Mouse (Mus musculus) 416B (cell line): ENCODE measurements at regions not wholly inside any gene's neighbourhood (a gene's known extent, or its start where the extent isn't known, plus 50 kb on each side); places are given as distances from the start of the nearest gene placed in this dataset.
"Not testable (repeated sequence)": the region's sequence is repeated elsewhere in the genome, so short reads cannot be mapped to it uniquely, and the experiment has no call there.

Experiments used
- DNase-seq: peaks from one replicate; pipeline ENCODE4 v3.0.0; 2011; ENCODE audit warnings: low read depth

DNA sequence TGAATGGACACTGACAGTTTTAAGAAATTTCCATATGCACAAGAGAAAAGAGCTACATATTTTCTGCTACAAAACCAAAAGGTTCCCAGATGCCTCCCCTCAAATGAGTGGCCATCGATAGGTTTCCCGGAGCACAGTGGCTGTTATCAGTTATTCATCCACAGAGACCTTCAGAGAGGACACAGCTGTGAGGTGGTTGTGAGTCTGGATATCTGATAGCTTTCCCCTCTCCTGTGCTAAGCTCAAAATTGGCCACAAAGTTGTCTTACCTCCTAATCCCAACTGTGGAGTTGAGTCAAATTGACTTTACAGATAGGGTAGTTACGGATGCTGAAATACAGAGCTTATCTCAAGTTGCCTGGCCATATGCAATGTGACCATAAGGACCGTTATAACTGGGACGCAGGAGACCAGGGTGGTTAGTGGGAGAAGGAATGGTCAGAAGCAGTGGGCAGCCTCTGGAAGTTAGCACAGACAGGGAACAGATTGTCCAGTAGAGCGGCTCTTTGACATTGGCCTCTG is 93.3 kb upstream of the Zfp706 start:
- no peak for DNase-seq

DNA sequence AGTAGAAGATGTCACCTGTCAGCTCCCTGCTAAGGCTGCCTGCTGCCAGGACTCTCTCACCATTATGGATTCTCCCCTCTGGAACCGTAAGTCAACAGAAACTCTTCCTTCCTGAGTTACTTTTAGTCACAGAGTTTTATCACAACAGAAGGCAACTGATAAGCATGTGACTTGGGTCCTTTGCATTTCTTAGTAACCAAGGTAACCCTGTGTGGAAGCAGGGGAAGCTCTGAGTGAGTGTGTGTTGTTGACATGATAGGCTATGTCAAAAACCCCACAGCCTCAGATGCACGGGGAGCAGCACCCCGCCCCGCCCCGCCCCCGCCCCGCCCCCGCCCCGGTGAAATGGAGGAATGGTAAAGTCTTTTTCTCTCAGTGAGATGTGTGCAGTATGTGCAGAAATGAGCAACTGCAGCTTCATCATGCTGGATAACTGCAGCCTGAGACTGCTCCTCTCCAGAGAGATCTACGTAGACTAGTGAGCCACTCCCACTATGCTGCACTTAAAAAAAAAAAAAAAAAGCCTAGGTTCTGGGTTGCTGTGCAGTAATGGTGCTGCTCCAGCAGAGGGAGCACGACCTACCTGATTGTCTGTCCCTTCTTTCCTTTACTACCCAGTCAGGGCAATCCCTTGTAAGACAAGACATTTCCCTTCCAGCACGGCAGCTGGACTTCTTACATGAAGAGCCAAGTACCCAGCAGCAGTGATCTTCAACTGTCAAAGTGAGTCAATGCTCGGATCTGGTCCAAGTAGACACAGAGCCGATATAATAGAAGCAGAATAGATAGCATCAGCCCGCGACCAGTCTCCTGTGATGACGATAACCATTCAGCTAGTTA is 92.6 kb upstream of the Zfp706 start:
- peak; percentile 75 for DNase-seq

DNA sequence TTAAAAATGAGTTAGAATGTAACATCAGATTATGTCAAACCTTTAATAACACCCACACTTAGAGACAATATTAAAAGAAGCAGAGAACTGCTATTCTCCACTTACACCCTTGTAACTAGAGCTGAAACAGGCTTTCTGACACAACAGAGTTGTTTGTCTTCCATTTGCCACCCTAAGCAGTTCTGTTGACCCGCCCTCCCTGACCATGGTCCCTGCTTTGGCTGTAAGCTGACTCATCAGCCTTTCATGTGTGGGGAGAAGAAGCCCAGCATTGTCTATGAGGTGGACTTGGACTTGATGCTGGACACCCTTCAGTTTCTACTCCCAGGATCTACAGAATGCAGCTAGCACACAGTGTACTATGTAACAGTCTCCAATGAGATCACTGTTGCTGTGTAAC is 91.6 kb upstream of the Zfp706 start:
- DNase-seq: no peak

DNA sequence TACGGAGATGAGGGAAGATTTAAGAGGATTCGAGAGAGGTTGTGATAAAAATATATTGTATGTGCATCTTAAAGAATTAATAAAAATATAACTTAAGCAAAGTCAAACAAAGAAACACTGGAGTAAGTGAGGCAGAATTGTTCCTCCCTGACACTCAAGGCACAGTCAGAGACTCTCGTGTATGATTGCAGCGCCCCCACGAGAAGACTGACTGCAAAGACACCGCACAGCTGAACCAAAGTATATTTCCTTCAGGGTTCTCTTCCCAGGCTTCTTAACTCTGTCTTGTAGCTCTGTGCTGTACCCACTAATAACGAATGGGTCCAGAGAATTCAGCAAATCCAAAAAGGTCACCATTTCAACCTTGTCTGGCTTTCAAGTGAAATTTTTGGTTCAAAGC is 89.9 kb upstream of the Zfp706 start:
- no peak for DNase-seq

DNA sequence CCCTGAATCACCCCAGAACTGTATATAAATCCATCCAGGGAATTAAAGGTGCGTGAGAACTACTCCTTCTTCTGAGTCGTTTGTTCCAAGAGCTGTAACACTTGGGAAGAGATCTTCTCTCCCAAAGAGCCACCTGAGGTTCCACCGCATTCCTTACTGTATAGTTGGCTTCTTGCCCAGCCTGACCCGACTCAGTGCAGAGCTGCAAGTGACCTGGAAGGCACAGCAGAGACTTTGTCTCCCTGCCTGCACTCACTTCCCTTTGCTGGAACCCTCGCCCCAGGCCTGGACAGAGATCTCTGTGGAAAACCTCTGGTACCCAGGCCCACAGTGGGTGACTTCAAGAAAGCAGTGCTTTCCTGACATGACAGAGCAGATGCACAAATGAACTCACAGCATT is 83.6 kb upstream of the Zfp706 start:
- not testable (repeated sequence) for DNase-seq

DNA sequence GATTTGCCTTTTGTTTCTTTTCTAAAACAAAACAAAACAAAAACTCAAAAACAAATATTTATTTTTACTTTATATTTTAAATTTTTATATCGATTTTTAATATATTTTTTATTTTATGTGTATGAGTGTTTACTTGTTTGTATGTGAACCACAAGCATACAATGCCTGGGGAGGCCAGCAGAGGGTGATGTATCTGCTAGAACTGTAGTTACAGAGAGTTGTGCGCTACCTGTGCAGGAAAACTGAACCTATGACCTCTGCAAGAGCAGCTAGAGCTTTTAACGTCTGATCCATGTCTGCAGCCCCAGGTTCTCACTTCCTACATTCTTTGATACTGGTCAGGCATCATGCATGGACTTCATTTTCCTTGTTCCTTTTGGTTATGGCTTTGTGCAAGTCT is 76.2 kb upstream of the Zfp706 start:
- no peak for DNase-seq

DNA sequence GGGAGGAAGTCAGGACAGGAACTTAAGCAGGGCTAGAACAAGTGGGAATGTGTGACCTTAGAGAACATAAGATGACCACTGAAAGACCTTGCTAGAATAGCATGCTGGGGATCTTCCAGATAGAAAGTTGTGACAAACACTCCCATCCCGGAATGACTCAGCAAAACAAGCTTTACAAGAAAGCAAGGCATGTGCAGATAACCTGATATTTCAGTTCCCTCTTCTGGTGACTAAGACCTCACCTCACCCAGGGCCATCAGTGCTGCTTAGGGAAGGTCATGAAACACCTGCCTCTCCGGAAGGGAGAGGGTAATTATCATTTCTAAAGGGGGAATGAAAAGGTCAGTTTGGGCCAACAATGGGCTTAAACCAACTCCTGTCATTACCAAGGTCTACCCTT is 74.3 kb upstream of the Zfp706 start:
- peak; percentile 11 for DNase-seq

DNA sequence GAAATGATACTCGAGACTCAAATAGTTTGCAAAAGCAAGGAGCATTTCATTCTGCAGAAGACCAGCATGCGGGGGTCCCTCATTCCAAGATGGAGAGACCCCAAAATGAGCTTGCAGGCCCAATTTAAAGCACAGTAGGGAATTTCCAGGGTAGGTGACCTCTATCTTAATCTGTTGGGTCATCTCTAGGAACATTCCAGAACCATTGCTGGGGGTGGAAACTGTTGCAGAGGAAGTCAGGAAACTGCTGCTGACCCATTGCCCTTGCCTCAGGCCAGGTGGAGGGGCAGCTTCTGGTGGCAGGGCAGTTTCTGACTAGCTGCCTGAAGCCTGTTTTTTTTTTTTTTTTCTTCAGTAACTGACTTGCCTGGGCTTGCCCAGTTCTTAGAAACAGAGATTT is 73.4 kb upstream of the Zfp706 start:
- no peak for DNase-seq

DNA sequence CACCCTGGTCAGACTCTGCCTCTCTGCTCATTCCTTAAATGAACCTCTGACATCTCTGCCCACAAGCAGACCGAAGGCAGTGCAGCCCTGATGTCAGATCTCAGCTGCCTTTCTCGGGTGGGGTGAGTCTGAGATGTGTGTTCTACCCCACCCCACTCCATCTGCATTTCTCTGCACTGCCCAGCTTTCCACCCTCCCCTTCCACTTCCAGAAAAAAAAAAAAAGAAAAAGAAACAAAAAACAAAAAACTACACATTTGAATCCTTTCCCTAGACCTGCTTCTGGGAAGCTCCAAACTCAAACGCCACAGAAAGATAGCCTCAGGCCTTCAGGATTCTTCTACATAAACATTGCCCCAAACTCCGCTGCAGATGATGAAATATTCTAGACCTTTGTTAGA is 72.8 kb upstream of the Zfp706 start:
- DNase-seq: no peak

DNA sequence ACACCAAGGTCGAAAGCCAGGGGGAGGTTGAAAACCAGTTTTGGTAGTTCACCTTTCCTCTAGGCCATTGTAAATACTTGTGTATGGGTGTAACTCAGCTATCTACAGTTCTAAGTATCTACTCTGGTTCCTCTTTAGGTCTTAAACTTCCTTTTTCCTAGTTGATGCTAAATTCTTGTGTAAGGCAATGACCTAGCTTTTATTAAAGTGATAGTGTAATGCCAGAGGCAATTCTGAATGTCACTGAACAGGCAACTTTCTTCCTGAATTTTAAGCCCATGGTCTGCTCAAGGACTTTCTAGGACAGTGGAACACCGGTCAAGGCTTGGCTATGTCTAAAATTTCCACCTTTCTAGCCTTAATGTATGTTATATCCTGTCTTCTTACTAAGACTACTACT is 66.6 kb upstream of the Zfp706 start:
- not testable (repeated sequence) for DNase-seq

DNA sequence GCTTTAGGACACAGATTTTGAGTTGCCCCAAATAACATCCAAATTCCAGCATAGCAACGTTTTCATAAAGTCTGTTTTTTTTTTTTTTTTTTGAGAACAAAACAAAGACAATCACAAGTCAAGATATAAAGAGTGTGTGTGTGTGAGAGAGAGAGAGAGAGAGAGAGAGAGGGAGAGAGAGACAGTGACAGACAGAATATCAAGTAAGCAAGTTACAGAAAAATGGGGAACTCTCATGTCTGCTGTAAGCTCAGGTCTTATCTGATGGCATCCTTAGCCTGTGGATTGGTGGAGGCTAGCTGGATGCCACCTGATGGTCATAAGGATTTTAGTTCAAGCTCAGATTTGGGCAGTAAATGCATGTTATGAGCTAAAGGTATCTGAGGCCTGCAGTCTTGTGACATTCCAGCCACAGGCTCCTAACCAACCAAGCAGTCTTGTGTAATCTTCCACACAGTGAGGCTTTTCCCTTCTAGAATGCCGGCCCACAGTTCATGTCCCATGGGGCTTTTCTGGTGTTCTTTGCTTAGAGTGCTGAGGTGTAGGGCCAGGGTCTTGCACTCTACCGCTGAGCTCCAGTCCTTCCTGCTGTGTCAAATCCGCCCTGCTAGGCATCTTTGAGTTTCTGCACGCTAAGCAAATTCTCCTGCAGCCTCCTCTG is 64.8 kb upstream of the Zfp706 start:
- DNase-seq: no peak

DNA sequence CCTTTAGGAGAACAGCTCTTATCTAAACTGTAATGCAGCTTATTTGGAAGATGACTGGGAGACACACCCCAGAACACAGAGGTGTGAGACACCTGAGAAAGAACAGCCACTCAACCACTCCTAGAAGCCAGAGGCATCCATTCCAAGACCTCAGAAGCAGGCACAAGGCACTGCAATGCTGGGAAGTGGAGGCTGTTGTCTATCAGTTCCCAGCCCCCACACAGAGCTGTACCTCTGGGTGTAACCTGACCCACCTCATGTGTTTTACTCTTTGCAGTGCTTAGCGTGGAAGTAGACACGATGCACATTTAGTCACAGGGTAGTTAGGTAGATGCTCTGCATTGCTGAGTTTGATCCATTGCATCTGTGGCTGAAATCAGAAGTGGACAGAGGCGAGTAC is 62.6 kb upstream of the Zfp706 start:
- no peak for DNase-seq

DNA sequence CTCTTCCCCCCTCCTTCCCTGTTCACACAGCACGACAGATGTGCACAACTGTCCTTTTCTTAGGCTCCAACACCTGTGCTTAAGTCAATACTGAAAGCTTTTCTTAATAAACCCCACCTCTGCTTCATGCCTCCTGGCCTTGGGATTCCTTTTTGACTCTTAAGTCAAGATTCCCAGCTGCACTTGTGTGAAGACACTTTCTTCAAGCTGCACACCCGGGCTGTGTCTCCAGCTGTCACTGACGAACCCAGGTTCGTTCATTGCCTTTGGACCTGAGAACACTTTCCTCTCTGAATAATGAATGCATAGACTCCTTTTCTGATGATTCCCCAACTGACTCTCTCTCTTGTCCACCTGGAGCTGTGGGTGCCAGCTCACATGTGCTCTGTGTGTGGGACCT is 59.8 kb upstream of the Zfp706 start:
- DNase-seq: no peak

DNA sequence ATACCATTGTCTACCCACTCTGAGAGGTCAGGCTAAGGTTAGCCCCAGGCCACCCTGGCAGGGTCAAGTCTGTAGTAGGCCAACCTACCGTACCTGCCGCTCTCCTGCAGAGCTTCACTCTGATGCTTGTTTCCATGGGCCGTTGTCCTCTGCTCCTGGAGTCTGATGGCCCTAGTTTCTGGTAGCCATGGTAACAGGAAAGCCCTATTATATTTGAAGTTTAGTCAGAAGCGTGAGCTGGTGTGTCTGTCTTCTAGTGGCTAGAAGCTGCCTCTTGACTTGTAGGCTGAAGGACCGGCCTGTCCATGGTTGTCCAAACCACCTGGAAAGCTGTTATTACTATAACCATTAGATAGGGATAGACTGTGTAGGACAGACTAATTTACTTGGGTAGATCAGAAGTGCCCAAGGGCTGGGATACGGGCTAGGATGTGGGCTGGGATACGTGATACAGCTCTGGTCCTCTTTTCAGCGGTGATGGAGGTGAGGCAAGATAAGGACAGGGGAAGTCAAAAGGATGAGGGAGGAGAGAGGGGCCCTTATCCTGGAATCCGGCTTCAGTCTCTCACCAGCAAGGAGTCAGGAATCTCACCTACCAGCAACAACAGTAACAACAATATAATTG is 58.5 kb upstream of the Zfp706 start:
- DNase-seq: no peak

DNA sequence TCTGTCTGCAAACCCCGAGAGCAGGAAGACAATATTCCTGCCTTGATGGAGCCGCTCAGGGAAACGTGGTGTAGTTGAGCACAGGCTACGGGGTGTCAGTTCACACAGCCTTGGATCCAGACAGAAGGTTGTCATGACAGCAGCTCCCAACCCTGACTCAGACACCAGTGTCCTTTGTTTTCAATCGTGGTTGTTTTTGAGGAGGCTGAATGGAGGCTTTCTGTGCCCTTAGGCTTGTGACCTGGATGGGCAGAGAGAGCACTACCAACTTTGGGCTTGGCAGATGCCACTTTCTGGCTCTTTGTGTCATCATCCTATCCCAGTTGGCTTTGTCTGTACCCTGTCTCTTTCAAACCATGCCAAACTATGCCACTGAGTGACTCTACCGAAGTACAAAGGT is 57.8 kb upstream of the Zfp706 start:
- no peak for DNase-seq

DNA sequence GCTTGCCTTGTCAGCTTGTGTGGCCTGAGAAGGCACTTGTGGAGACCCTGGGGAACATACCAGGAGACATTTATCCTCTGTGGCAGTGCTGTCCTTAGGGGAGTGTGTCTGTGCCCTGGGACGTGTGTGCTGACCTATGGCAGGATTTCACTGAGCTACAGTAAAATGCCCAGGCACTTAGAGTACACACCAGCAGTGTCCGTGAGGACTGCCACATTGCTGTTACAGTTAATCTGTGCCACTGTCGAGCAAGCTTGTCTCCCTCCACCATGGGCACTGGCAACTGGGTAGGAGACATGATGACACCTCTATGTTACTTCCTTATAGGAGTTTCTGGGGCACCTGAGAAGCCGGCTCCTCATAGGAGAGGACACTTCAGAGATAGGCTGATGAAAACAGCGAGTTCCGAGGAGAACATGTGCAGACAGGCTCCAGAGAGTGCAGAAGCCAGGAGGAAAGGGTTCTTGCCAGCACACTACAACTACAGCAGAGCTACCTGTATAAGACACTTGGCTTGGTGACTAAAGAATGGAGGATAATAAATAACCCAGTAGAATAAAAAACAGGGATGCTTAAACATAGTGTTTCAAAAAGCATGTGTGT is 56.3 kb upstream of the Zfp706 start:
- no peak for DNase-seq

DNA sequence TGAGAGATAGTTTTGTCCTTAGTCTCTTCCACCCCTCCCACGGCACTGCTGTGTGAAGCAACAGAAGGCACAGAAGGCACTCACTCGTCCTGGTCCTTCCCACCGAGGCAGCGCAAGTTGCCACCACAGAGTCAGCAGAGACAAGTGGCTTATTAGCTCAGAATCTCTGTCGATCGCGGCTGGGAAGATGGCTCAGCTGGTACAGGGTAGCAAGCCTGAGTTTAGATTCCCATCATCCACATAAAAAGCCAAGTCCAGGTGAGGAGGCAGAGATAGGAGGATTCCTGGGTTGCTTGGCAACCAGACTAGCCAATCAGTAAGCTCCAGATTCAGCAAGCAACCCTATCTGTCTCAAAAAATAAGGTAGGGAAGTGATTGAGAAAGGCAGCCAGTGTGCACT is 55.0 kb upstream of the Zfp706 start:
- no peak for DNase-seq

DNA sequence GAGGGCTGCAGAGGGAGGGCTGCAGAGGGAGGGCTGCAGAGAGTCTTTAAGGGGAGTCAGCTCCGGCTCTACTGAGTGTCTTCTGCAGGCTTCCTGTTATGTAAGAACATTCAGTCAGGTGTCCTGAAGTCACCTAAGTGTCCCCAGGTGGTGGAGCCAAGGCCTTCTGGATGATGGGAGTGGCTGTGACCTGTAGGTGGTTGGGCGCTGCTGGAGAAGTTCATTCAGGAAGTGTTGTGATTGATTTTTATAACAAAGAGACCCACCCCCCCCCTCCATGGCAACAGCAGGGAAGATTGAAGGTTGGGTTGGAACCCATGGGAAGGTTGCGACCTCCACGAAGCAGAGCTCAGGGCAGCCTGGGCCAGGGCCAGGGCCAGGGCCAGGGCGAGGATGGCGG is 53.9 kb upstream of the Zfp706 start:
- DNase-seq: no peak

DNA sequence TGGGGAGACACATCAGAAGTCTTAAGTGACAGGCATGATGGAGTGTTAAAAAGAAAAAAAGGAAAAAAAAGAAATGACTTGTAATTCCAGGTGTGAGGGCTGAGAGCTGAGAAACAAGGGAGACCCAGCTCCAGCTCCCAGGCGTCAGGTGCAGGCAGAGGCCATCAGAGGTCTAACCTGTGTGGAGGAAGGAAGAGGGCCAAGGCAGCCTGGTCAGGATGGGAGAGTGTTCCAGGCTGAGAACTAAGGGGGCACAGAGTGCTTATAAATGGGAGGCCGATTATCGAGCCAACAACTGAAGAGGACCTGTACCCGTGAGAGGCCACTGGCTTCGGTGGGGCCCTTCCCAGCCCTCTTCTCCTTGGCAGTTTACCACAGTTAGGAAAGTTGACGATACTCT is 53.3 kb upstream of the Zfp706 start:
- no peak for DNase-seq
